Mouse (Mus musculus) hindbrain, embryonic 12.5 days (tissue): Measurements from ENCODE around the gene Map1lc3b. TPM values are rescaled to one million over a fixed set of nuclear protein-coding genes. Genes with fewer than 3 reads are reported as not detected.

Experiments
- ATAC-seq: fragments of 200-750 bp; cut with Nextera tagmentation; 2 replicates; pipeline ENCODE4 v1.8.0; 2017; ENCODE audit warnings: moderate TSS enrichment; ENCODE audit not compliant: low FRiP score
- H3K27ac ChIP-seq: fragments of 300-500 bp; sonication (generic); 2 replicates; pipeline ENCODE4 v1.5.1; 2016; ENCODE audit warnings: mild to moderate bottlenecking
- H3K27me3 ChIP-seq: fragments of 300-500 bp; sonication (generic); 2 replicates; pipeline ENCODE4 v1.6.1; 2016; ENCODE audit warnings: mild to moderate bottlenecking
- H3K36me3 ChIP-seq: fragments of 300-500 bp; sonication (generic); 2 replicates; pipeline ENCODE4 v1.6.1; 2016; ENCODE audit warnings: mild to moderate bottlenecking
- H3K4me1 ChIP-seq: fragments of 300-500 bp; sonication (generic); 2 replicates; pipeline ENCODE4 v1.6.1; 2016
- H3K4me2 ChIP-seq: fragments of 300-500 bp; sonication (generic); replicated peaks from 2 replicates; pipeline ENCODE4 v1.6.1; 2016; ENCODE audit warnings: mild to moderate bottlenecking
- H3K4me3 ChIP-seq: fragments of 300-500 bp; sonication (generic); 2 replicates; pipeline ENCODE4 v1.5.1; 2016; ENCODE audit warnings: mild to moderate bottlenecking
- H3K9ac ChIP-seq: fragments of 300-500 bp; sonication (generic); 2 replicates; pipeline ENCODE4 v1.6.1; 2016; ENCODE audit warnings: mild to moderate bottlenecking, moderate library complexity
- H3K9me3 ChIP-seq: fragments of 300-500 bp; sonication (generic); replicated peaks from 2 replicates; pipeline ENCODE4 v1.6.1; 2016; ENCODE audit warnings: mild to moderate bottlenecking
- WGBS: fragments of 180-500 bp; shearing (Covaris S2); methylation state at CpG from one replicate; pipeline ENCODE4 v1.1.7; 2016; 5-methylcytosine and 5-hydroxymethylcytosine counted together
- polyA plus RNA-seq: library from polyadenylated mRNA; unstranded; fragments of >200 nt; fragmentation: Nextera tagmentation; extraction: Ambion mirVana; gene quantifications from 2 replicates; pipeline ENCODE4 v1.2.1, GENCODE M21; 2016

Gene Map1lc3b
- polyA plus RNA-seq, 1 experiment from 2014 or later = 292 TPM

- H3K36me3 ChIP-seq = no peaks in the 10 kb centered on the region
- H3K9ac ChIP-seq = peak overlapping the region; percentile 80
- 2% methylated on average over 44 of the region's 44 CpGs for WGBS
- peak overlapping the region; percentile 90 for H3K4me2 ChIP-seq
- ATAC-seq = peak; percentile 11
- H3K9me3 ChIP-seq = no peaks in the 10 kb centered on the region
- peak overlapping the region; percentile 72 for H3K27ac ChIP-seq
- H3K4me3 ChIP-seq = peak overlapping the region; percentile 87
- H3K4me1 ChIP-seq = peaks cover 33% of the 10 kb centered on the region
- 0 out of 2 replicates have a peak, but pooled peaks cover 5% of the 10 kb centered on the region for H3K27me3 ChIP-seq
These were observed 12.1 kb upstream of the Map1lc3b start for GRCm38 (mm10) chr8:121577751-121578675.

GRCm38 (mm10) chr8:121578676-121579451, 11.3 kb upstream of the Map1lc3b start, which contains the start of gene Fbxo31:
Gene Fbxo31 (minus strand): TSS chr8:121578806.
- H3K4me1 ChIP-seq = peaks cover 29% of the 10 kb centered on the region
- H3K27ac ChIP-seq = peak within 1 kb of the TSS; percentile 72
- ATAC-seq = peak; percentile 92
- H3K36me3 ChIP-seq = no peaks in the 10 kb centered on the region
- WGBS = 2% methylated on average over 63 of the region's 63 CpGs
- peak within 1 kb of the TSS; percentile 87 for H3K4me3 ChIP-seq
- no peaks in the 10 kb centered on the region for H3K9me3 ChIP-seq
- H3K4me2 ChIP-seq = peak within 1 kb of the TSS; percentile 90
- peak within 1 kb of the TSS; percentile 80 for H3K9ac ChIP-seq
- peaks cover 5% of the 10 kb centered on the region; the same call in 1 of the 2 replicates for H3K27me3 ChIP-seq

- no peak overlapping the region; the same call in 1 of the 2 replicates for H3K27ac ChIP-seq
- 43% methylated on average over 9 of the region's 9 CpGs for WGBS
- H3K4me3 ChIP-seq = no peak overlapping the region
- no peak overlapping the region for H3K9ac ChIP-seq
- H3K27me3 ChIP-seq = peaks cover 5% of the 10 kb centered on the region; the same call in 1 of the 2 replicates
- ATAC-seq = no peak
- H3K4me2 ChIP-seq = no peak overlapping the region
- peaks cover 24% of the 10 kb centered on the region for H3K4me1 ChIP-seq
- no peaks in the 10 kb centered on the region for H3K36me3 ChIP-seq
- no peaks in the 10 kb centered on the region for H3K9me3 ChIP-seq
These were observed 9.7 kb upstream of the Map1lc3b start for GRCm38 (mm10) chr8:121580465-121580864.

GRCm38 (mm10) chr8:121583653-121584052, 6.5 kb upstream of the Map1lc3b start:
- 0 out of 2 replicates have a peak overlapping the region, but pooled peaks have one; percentile 13 for H3K9ac ChIP-seq
- no peak for ATAC-seq
- H3K27ac ChIP-seq = no peak overlapping the region
- WGBS = 59% methylated on average over 8 of the region's 8 CpGs
- H3K4me3 ChIP-seq = no peak overlapping the region
- H3K4me1 ChIP-seq = peaks cover 6% of the 10 kb centered on the region
- H3K27me3 ChIP-seq = peaks cover 5% of the 10 kb centered on the region; the same call in 1 of the 2 replicates
- H3K4me2 ChIP-seq = no peak overlapping the region
- H3K9me3 ChIP-seq = no peaks in the 10 kb centered on the region
- no peaks in the 10 kb centered on the region for H3K36me3 ChIP-seq

- 48% methylated on average over 13 of the region's 13 CpGs for WGBS
- H3K9ac ChIP-seq = no peak overlapping the region; the same call in 1 of the 2 replicates
- no peak overlapping the region for H3K27ac ChIP-seq
- H3K27me3 ChIP-seq = peaks cover 5% of the 10 kb centered on the region; the same call in 1 of the 2 replicates
- peaks cover 8% of the 10 kb centered on the region for H3K4me1 ChIP-seq
- ATAC-seq = no peak
- no peaks in the 10 kb centered on the region for H3K9me3 ChIP-seq
- H3K4me2 ChIP-seq = peak overlapping the region; percentile 70
- no peaks in the 10 kb centered on the region for H3K36me3 ChIP-seq
- peak overlapping the region; percentile 63 for H3K4me3 ChIP-seq
These were observed 5.4 kb upstream of the Map1lc3b start for GRCm38 (mm10) chr8:121584730-121585129.

GRCm38 (mm10) chr8:121585159-121585825, 4.9 kb upstream of the Map1lc3b start:
- Histone ChIP-seq H3K9me3 (no peaks in the 10 kb centered on the region), H3K36me3 (no peaks in the 10 kb centered on the region), H3K4me2 (peak overlapping the region; percentile 70), H3K27ac (no peak overlapping the region), H3K9ac (peak overlapping the region; percentile 69), H3K27me3 (peaks cover 5% of the 10 kb centered on the region; the same call in 1 of the 2 replicates), H3K4me1 (peaks cover 10% of the 10 kb centered on the region), H3K4me3 (peak overlapping the region; percentile 63)
- peak; percentile 94 for ATAC-seq
- 2% methylated on average over 47 of the region's 47 CpGs for WGBS

- WGBS = 86% methylated on average over 4 of the region's 4 CpGs
- Histone ChIP-seq H3K4me2 (no peak overlapping the region), H3K9me3 (no peaks in the 10 kb centered on the region), H3K36me3 (peaks cover 6% of the 10 kb centered on the region), H3K27ac (no peak overlapping the region), H3K9ac (no peak overlapping the region), H3K4me3 (no peak overlapping the region), H3K27me3 (no peaks in the 10 kb centered on the region; the same call in 1 of the 2 replicates), H3K4me1 (peaks cover 29% of the 10 kb centered on the region)
- ATAC-seq = no peak
These were observed 1.4 kb upstream of the Map1lc3b start for GRCm38 (mm10) chr8:121588750-121589149.

- Histone ChIP-seq H3K4me1 (peaks cover 29% of the 10 kb centered on the region), H3K27me3 (no peaks in the 10 kb centered on the region), H3K9ac (no peak overlapping the region), H3K36me3 (peaks cover 11% of the 10 kb centered on the region), H3K4me2 (no peak overlapping the region), H3K4me3 (no peak overlapping the region), H3K27ac (no peak overlapping the region), H3K9me3 (no peaks in the 10 kb centered on the region)
- no peak for ATAC-seq
- 42% methylated on average over 2 of the region's 2 CpGs for WGBS
These were observed 895 bp upstream of the Map1lc3b start for GRCm38 (mm10) chr8:121589205-121589726.

- Histone ChIP-seq H3K36me3 (peaks cover 30% of the 10 kb centered on the region), H3K4me1 (peaks cover 24% of the 10 kb centered on the region), H3K9ac (peak overlapping the region; percentile 88), H3K9me3 (no peaks in the 10 kb centered on the region), H3K27ac (peak overlapping the region; percentile 77; the same call in 1 of the 2 replicates), H3K4me3 (peak overlapping the region; percentile 98), H3K4me2 (peak overlapping the region; percentile 89), H3K27me3 (no peaks in the 10 kb centered on the region)
- no peak for ATAC-seq
- WGBS = 17% methylated on average over 20 of the region's 20 CpGs
These were observed 1.3 kb downstream of the Map1lc3b start for GRCm38 (mm10) chr8:121591178-121592066.

- Histone ChIP-seq H3K27me3 (no peaks in the 10 kb centered on the region), H3K4me3 (no peak overlapping the region), H3K27ac (no peak overlapping the region), H3K9ac (no peak overlapping the region), H3K9me3 (no peaks in the 10 kb centered on the region), H3K4me1 (peaks cover 24% of the 10 kb centered on the region), H3K4me2 (no peak overlapping the region), H3K36me3 (peaks cover 45% of the 10 kb centered on the region)
- no peak for ATAC-seq
- 86% methylated on average over 5 of the region's 5 CpGs for WGBS
These were observed 3.1 kb downstream of the Map1lc3b start for GRCm38 (mm10) chr8:121593293-121593692.

GRCm38 (mm10) chr8:121593983-121594382, 3.8 kb downstream of the Map1lc3b start:
- H3K36me3 ChIP-seq = peaks cover 45% of the 10 kb centered on the region

More at GRCm38 (mm10) chr8:121593983-121594382, 3.8 kb downstream of the Map1lc3b start:
- Histone ChIP-seq H3K27ac (no peak overlapping the region), H3K9me3 (no peaks in the 10 kb centered on the region), H3K9ac (no peak overlapping the region), H3K4me2 (no peak overlapping the region), H3K27me3 (no peaks in the 10 kb centered on the region), H3K4me1 (peaks cover 24% of the 10 kb centered on the region), H3K4me3 (no peak overlapping the region)
- ATAC-seq = no peak
- WGBS = 77% methylated on average over 9 of the region's 9 CpGs
